Mouse (Mus musculus) testis, adult 2 months (tissue): ENCODE data around the gene Zfp454. TPM values are rescaled to one million over a fixed set of nuclear protein-coding genes. Genes with fewer than 3 reads are reported as not detected.

ENCODE experiments used
- H3K27ac ChIP-seq: fragments of 200-500 bp; 2 replicates; pipeline ENCODE4 v1.5.1; 2012; ENCODE audit warnings: low read depth, low read length; ENCODE audit not compliant: control insufficient read depth, insufficient read depth
- H3K27me3 ChIP-seq: fragments of 200-500 bp; 2 replicates; pipeline ENCODE4 v1.6.1; 2012; ENCODE audit warnings: mild to moderate bottlenecking, low read length, moderate library complexity; ENCODE audit not compliant: control insufficient read depth, insufficient read depth
- H3K36me3 ChIP-seq: fragments of 200-500 bp; 2 replicates; pipeline ENCODE4 v1.6.1; 2012; ENCODE audit warnings: mild to moderate bottlenecking, low read length; ENCODE audit not compliant: control insufficient read depth, insufficient read depth
- H3K4me1 ChIP-seq: fragments of 200-500 bp; 2 replicates; pipeline ENCODE4 v1.6.1; 2012; ENCODE audit warnings: low read length; ENCODE audit not compliant: control insufficient read depth, insufficient read depth
- H3K4me3 ChIP-seq: fragments of 200-500 bp; 2 replicates; pipeline ENCODE4 v1.5.1; 2012; ENCODE audit warnings: low read depth, mild to moderate bottlenecking, low read length, moderate library complexity, mixed read lengths; ENCODE audit not compliant: control insufficient read depth
- CTCF ChIP-seq: fragments of 200-500 bp; IDR thresholded peaks from 2 replicates; pipeline ENCODE4 v1.5.1; 2012; ENCODE audit warnings: low read depth, mild to moderate bottlenecking, inconsistent platforms, low read length, moderate library complexity; ENCODE audit not compliant: control insufficient read depth, insufficient read depth, insufficient replicate concordance
- POLR2A ChIP-seq: fragments of 200-500 bp; IDR thresholded peaks from 2 replicates; pipeline ENCODE4 v1.6.1; 2012; ENCODE audit warnings: low read depth, mild to moderate bottlenecking, inconsistent platforms, low read length, moderate library complexity; ENCODE audit not compliant: control insufficient read depth
- polyA plus RNA-seq: library from polyadenylated mRNA; depleted of rRNA; stranded (reverse); fragments of >200 nt; gene quantifications from 2 replicates; pipeline ENCODE4 v1.2.3, GENCODE M21; 2012

Zfp454 gene
- polyA plus RNA-seq, 1 experiment = 0.36 TPM

GRCm38 (mm10) chr11:50913301-50913700, 25.9 kb upstream of the Zfp454 start:
- no peak overlapping the region for H3K4me3 ChIP-seq
- H3K36me3 ChIP-seq = no peaks in the 10 kb centered on the region
- TF ChIP-seq CTCF (no peak), POLR2A (no peak)
- no peak overlapping the region for H3K27ac ChIP-seq
- H3K27me3 ChIP-seq = no peaks in the 10 kb centered on the region
- peaks cover 5% of the 10 kb centered on the region for H3K4me1 ChIP-seq

GRCm38 (mm10) chr11:50908136-50908535, 20.7 kb upstream of the Zfp454 start:
- no peaks in the 10 kb centered on the region for H3K4me1 ChIP-seq
- no peaks in the 10 kb centered on the region for H3K27me3 ChIP-seq
- TF ChIP-seq POLR2A = no peak
- TF ChIP-seq CTCF = no peak
- no peak overlapping the region for H3K27ac ChIP-seq
- no peaks in the 10 kb centered on the region for H3K36me3 ChIP-seq
- H3K4me3 ChIP-seq = no peak overlapping the region

GRCm38 (mm10) chr11:50897359-50897758, 9.9 kb upstream of the Zfp454 start:
- no peak for TF ChIP-seq POLR2A
- no peak for TF ChIP-seq CTCF
- Histone ChIP-seq H3K4me3 (no peak overlapping the region), H3K36me3 (no peaks in the 10 kb centered on the region), H3K4me1 (no peaks in the 10 kb centered on the region), H3K27ac (no peak overlapping the region), H3K27me3 (no peaks in the 10 kb centered on the region)

GRCm38 (mm10) chr11:50892441-50892840, 5.0 kb upstream of the Zfp454 start:
- no peak overlapping the region for H3K4me3 ChIP-seq
- no peaks in the 10 kb centered on the region for H3K27me3 ChIP-seq
- no peaks in the 10 kb centered on the region for H3K36me3 ChIP-seq
- H3K4me1 ChIP-seq = peaks cover 3% of the 10 kb centered on the region
- TF ChIP-seq CTCF (no peak), POLR2A (no peak)
- no peak overlapping the region for H3K27ac ChIP-seq

GRCm38 (mm10) chr11:50886933-50887293, 538 bp downstream of the Zfp454 start:
- no peak for TF ChIP-seq CTCF
- TF ChIP-seq POLR2A = no peak
- no peaks in the 10 kb centered on the region for H3K27me3 ChIP-seq
- peak overlapping the region; percentile 23 for H3K4me3 ChIP-seq
- H3K27ac ChIP-seq = no peak overlapping the region
- H3K36me3 ChIP-seq = no peaks in the 10 kb centered on the region
- peaks cover 6% of the 10 kb centered on the region for H3K4me1 ChIP-seq

- Histone ChIP-seq H3K4me3 (no peak overlapping the region), H3K36me3 (no peaks in the 10 kb centered on the region), H3K27ac (no peak overlapping the region), H3K4me1 (peaks cover 6% of the 10 kb centered on the region), H3K27me3 (no peaks in the 10 kb centered on the region)
- no peak for TF ChIP-seq POLR2A
- TF ChIP-seq CTCF = no peak
These were observed 1.1 kb downstream of the Zfp454 start for GRCm38 (mm10) chr11:50886231-50886932.

GRCm38 (mm10) chr11:50883756-50884155, 3.7 kb downstream of the Zfp454 start:
- no peak overlapping the region for H3K4me3 ChIP-seq
- no peaks in the 10 kb centered on the region for H3K36me3 ChIP-seq
- H3K27me3 ChIP-seq = no peaks in the 10 kb centered on the region
- H3K27ac ChIP-seq = no peak overlapping the region
- peaks cover 6% of the 10 kb centered on the region for H3K4me1 ChIP-seq
- no peak for TF ChIP-seq POLR2A
- TF ChIP-seq CTCF = no peak
